Mouse (Mus musculus) lung, embryonic 16.5 days (tissue): ENCODE data around the gene Scmh1. TPM values are rescaled to one million over a fixed set of nuclear protein-coding genes. Genes with fewer than 3 reads are reported as not detected.

Experiments used
- polyA plus RNA-seq: library from polyadenylated mRNA; unstranded; fragments of >200 nt; fragmentation: Nextera tagmentation; extraction: Ambion mirVana; gene quantifications from 2 replicates; pipeline ENCODE4 v1.2.1, GENCODE M21; 2015

Gene Scmh1
- polyA plus RNA-seq, 1 experiment from 2014 or later = 43.2 TPM

Other genes with a start within 250 kb of the Scmh1 start
- gene Edn2, start 244.1 kb upstream of the Scmh1 start, polyA plus RNA-seq = 0.74 and 0.85 TPM in 2 replicates
- 0.15 and 0.24 TPM in 2 replicates for gene Foxo6, start 117.9 kb upstream of the Scmh1 start, polyA plus RNA-seq
- gene Slfnl1, start 127.0 kb downstream of the Scmh1 start, polyA plus RNA-seq = not detected in 2 replicates
- 64.8 and 70.0 TPM in 2 replicates for gene Ctps, start 165.0 kb downstream of the Scmh1 start, polyA plus RNA-seq
- gene Gm8439, start 183.5 kb downstream of the Scmh1 start, polyA plus RNA-seq = not detected in 2 replicates